Mouse (Mus musculus): ENCODE results near the gene Prrg1.
"Not testable (repeated sequence)": the region's sequence is repeated elsewhere in the genome, so short reads cannot be mapped to it uniquely, and the experiment has no call there.

Prrg1 gene

GRCm38 (mm10) chrX:78583202-78584004 lies at the start of gene Prrg1:
Gene Prrg1 (minus strand): TSS chrX:78583896.
- DNase-seq (ENCODE audit: low read depth, low spot score) = peak; percentile 80

GRCm38 (mm10) chrX:78605814-78606213 lies 22.1 kb upstream of the Prrg1 start:
- DNase-seq (ENCODE audit: low read depth, low spot score) = no peak

- no peak for DNase-seq (ENCODE audit: low read depth, low spot score)
These were observed 9.4 kb upstream of the Prrg1 start for GRCm38 (mm10) chrX:78593138-78593537.

- DNase-seq (ENCODE audit: low read depth, low spot score) = peak; percentile 78
These were observed 868 bp downstream of the Prrg1 start for GRCm38 (mm10) chrX:78582854-78583201.

- DNase-seq (ENCODE audit: low read depth, low spot score) = no peak
These were observed 20.2 kb downstream of the Prrg1 start for GRCm38 (mm10) chrX:78563451-78563850.

- DNase-seq (ENCODE audit: low read depth, low spot score) = no peak
These were observed 30.3 kb downstream of the Prrg1 start for GRCm38 (mm10) chrX:78553399-78553798.

- no peak for DNase-seq (ENCODE audit: low read depth, low spot score)
These were observed 31.0 kb downstream of the Prrg1 start for GRCm38 (mm10) chrX:78552704-78553103.

- DNase-seq (ENCODE audit: low read depth, low spot score) = no peak
These were observed 36.0 kb downstream of the Prrg1 start for GRCm38 (mm10) chrX:78547696-78548095.

- DNase-seq (ENCODE audit: low read depth, low spot score) = peak; percentile 19
These were observed 44.0 kb downstream of the Prrg1 start for GRCm38 (mm10) chrX:78539734-78540133.

GRCm38 (mm10) chrX:78538632-78539316 lies 44.9 kb downstream of the Prrg1 start:
- no peak for DNase-seq (ENCODE audit: low read depth, low spot score)

GRCm38 (mm10) chrX:78518301-78518700 lies 65.4 kb downstream of the Prrg1 start:
- DNase-seq (ENCODE audit: low read depth, low spot score) = no peak

GRCm38 (mm10) chrX:78482987-78483386 lies 100.7 kb downstream of the Prrg1 start:
- no peak for DNase-seq (ENCODE audit: low read depth, low spot score)

GRCm38 (mm10) chrX:78479710-78480109 lies 104.0 kb downstream of the Prrg1 start:
- DNase-seq (ENCODE audit: low read depth, low spot score) = peak; percentile 13

- no peak for DNase-seq (ENCODE audit: low read depth, low spot score)
These were observed 149.3 kb downstream of the Prrg1 start for GRCm38 (mm10) chrX:78434357-78434756.

- DNase-seq (ENCODE audit: low read depth, low spot score) = not testable (repeated sequence)
These were observed 180.3 kb downstream of the Prrg1 start for GRCm38 (mm10) chrX:78403346-78403745.

Data from CD4-positive helper T cell, adult 2 months (primary cell).